Mouse (Mus musculus) hindbrain, embryonic 16.5 days (tissue): ENCODE data around the gene Lca5l. TPM values are rescaled to one million over a fixed set of nuclear protein-coding genes. Genes with fewer than 3 reads are reported as not detected.

Experiments used
- ATAC-seq: fragments of 200-750 bp; cut with Nextera tagmentation; 2 replicates; pipeline ENCODE4 v1.8.0; 2017; ENCODE audit warnings: moderate TSS enrichment, moderate library complexity
- H3K27ac ChIP-seq: fragments of 300-500 bp; sonication (generic); 2 replicates; pipeline ENCODE4 v1.5.1; 2014; ENCODE audit warnings: low read depth, mild to moderate bottlenecking, control low read depth, low read length, moderate library complexity
- H3K27me3 ChIP-seq: fragments of 300-500 bp; sonication (generic); replicated peaks from 2 replicates; pipeline ENCODE4 v1.6.1; 2014; ENCODE audit warnings: low read length; ENCODE audit not compliant: control insufficient read depth, insufficient read depth
- H3K36me3 ChIP-seq: fragments of 300-500 bp; sonication (generic); 2 replicates; pipeline ENCODE4 v1.6.1; 2014; ENCODE audit warnings: mild to moderate bottlenecking, low read length, moderate library complexity, mixed read lengths; ENCODE audit not compliant: control insufficient read depth, insufficient read depth
- H3K4me1 ChIP-seq: fragments of 300-500 bp; sonication (generic); 2 replicates; pipeline ENCODE4 v1.6.1; 2014; ENCODE audit warnings: low read depth, low read length; ENCODE audit not compliant: control insufficient read depth, insufficient read depth
- H3K4me2 ChIP-seq: fragments of 300-500 bp; sonication (generic); 2 replicates; pipeline ENCODE4 v1.6.1; 2014; ENCODE audit warnings: mild to moderate bottlenecking, low read length, control low read depth, moderate library complexity
- H3K4me3 ChIP-seq: fragments of 300-500 bp; sonication (generic); 2 replicates; pipeline ENCODE4 v1.5.1; 2014; ENCODE audit warnings: mild to moderate bottlenecking, low read length, control low read depth, moderate library complexity
- H3K9ac ChIP-seq: fragments of 300-500 bp; sonication (generic); 2 replicates; pipeline ENCODE4 v1.6.1; 2014; ENCODE audit warnings: low read depth, mild to moderate bottlenecking, control low read depth, low read length, moderate library complexity
- H3K9me3 ChIP-seq: fragments of 300-500 bp; sonication (generic); 2 replicates; pipeline ENCODE4 v1.6.1; 2014; ENCODE audit warnings: mild to moderate bottlenecking, low read length, moderate library complexity; ENCODE audit not compliant: control insufficient read depth
- WGBS: fragments of 180-500 bp; shearing (Covaris S2); extraction: QIAGEN DNeasy Blood & Tissue Kit; methylation state at CpG from one replicate; pipeline ENCODE4 v1.1.7; 2014; 5-methylcytosine and 5-hydroxymethylcytosine counted together
- polyA plus RNA-seq: library from polyadenylated mRNA; unstranded; fragments of >200 nt; fragmentation: Nextera tagmentation; extraction: Ambion mirVana; gene quantifications from 2 replicates; pipeline ENCODE4 v1.2.1, GENCODE M21; 2015

Gene Lca5l
- polyA plus RNA-seq, 1 experiment from 2014 or later = 1.7 TPM

- Histone ChIP-seq H3K9ac (peak overlapping the region; percentile 71), H3K9me3 (no peaks in the 10 kb centered on the region), H3K27ac (peak overlapping the region; percentile 74), H3K36me3 (peaks cover 15% of the 10 kb centered on the region), H3K4me3 (peak overlapping the region; percentile 43), H3K4me1 (peaks cover 8% of the 10 kb centered on the region), H3K27me3 (no peaks in the 10 kb centered on the region), H3K4me2 (peak overlapping the region; percentile 72)
- 49% methylated on average over 12 of the region's 12 CpGs for whole genome bisulfite sequencing
- no peak for ATAC-seq
These were observed 33.5 kb downstream of the Lca5l start for GRCm38 (mm10) chr16:96158511-96159080.

- Histone ChIP-seq H3K9ac (no peak overlapping the region), H3K36me3 (peaks cover 22% of the 10 kb centered on the region), H3K27me3 (no peaks in the 10 kb centered on the region), H3K4me3 (no peak overlapping the region), H3K27ac (no peak overlapping the region), H3K9me3 (no peaks in the 10 kb centered on the region), H3K4me2 (no peak overlapping the region), H3K4me1 (peaks cover 8% of the 10 kb centered on the region)
- ATAC-seq = no peak
- whole genome bisulfite sequencing = 89% methylated on average over 11 of the region's 11 CpGs
These were observed 34.9 kb downstream of the Lca5l start for GRCm38 (mm10) chr16:96157171-96157570.

- Histone ChIP-seq H3K9me3 (no peaks in the 10 kb centered on the region), H3K36me3 (peaks cover 22% of the 10 kb centered on the region), H3K27me3 (no peaks in the 10 kb centered on the region), H3K4me3 (no peak overlapping the region), H3K4me2 (no peak overlapping the region), H3K4me1 (peaks cover 12% of the 10 kb centered on the region), H3K27ac (no peak overlapping the region), H3K9ac (no peak overlapping the region)
- WGBS = 82% methylated on average over 8 of the region's 8 CpGs
- ATAC-seq = no peak
These were observed 36.1 kb downstream of the Lca5l start for GRCm38 (mm10) chr16:96156019-96156418.

- WGBS = 90% methylated on average over 2 of the region's 2 CpGs
- no peak for ATAC-seq
These were observed 37.6 kb downstream of the Lca5l start for GRCm38 (mm10) chr16:96154476-96154875.

GRCm38 (mm10) chr16:96151551-96151950, 40.5 kb downstream of the Lca5l start:
- 0 out of 2 replicates have a peak, but pooled peaks have one; percentile 49 for ATAC-seq
- Histone ChIP-seq H3K9ac (no peak overlapping the region), H3K9me3 (no peaks in the 10 kb centered on the region), H3K4me2 (no peak overlapping the region), H3K4me3 (no peak overlapping the region), H3K36me3 (peaks cover 22% of the 10 kb centered on the region), H3K27ac (no peak overlapping the region), H3K27me3 (no peaks in the 10 kb centered on the region), H3K4me1 (peaks cover 7% of the 10 kb centered on the region)
- 26% methylated on average over 9 of the region's 9 CpGs for WGBS

More at GRCm38 (mm10) chr16:96154476-96154875, 37.6 kb downstream of the Lca5l start:
- Histone ChIP-seq H3K4me1 (peaks cover 8% of the 10 kb centered on the region), H3K4me3 (no peak overlapping the region), H3K36me3 (peaks cover 22% of the 10 kb centered on the region), H3K9ac (no peak overlapping the region), H3K9me3 (no peaks in the 10 kb centered on the region), H3K4me2 (no peak overlapping the region), H3K27me3 (no peaks in the 10 kb centered on the region), H3K27ac (no peak overlapping the region)

- H3K9ac ChIP-seq = no peak overlapping the region
These were observed 41.1 kb downstream of the Lca5l start for GRCm38 (mm10) chr16:96150995-96151394.

GRCm38 (mm10) chr16:96149311-96149710, 42.8 kb downstream of the Lca5l start:
- no peaks in the 10 kb centered on the region for H3K27me3 ChIP-seq
- 78% methylated on average over 9 of the region's 9 CpGs for WGBS

More at GRCm38 (mm10) chr16:96150995-96151394, 41.1 kb downstream of the Lca5l start:
- H3K4me3 ChIP-seq = no peak overlapping the region
- H3K9me3 ChIP-seq = no peaks in the 10 kb centered on the region
- H3K27ac ChIP-seq = no peak overlapping the region
- peaks cover 20% of the 10 kb centered on the region for H3K36me3 ChIP-seq
- no peak for ATAC-seq
- WGBS = 75% methylated on average over 4 of the region's 4 CpGs
- no peak overlapping the region for H3K4me2 ChIP-seq
- H3K4me1 ChIP-seq = peaks cover 13% of the 10 kb centered on the region
- H3K27me3 ChIP-seq = no peaks in the 10 kb centered on the region

GRCm38 (mm10) chr16:96148834-96149233, 43.2 kb downstream of the Lca5l start:
- H3K4me1 ChIP-seq = peaks cover 15% of the 10 kb centered on the region
- no peak overlapping the region for H3K9ac ChIP-seq
- H3K4me2 ChIP-seq = no peak overlapping the region
- ATAC-seq = no peak
- no peak overlapping the region for H3K27ac ChIP-seq
- no peaks in the 10 kb centered on the region for H3K9me3 ChIP-seq
- H3K4me3 ChIP-seq = no peak overlapping the region
- 82% methylated on average over 6 of the region's 6 CpGs for WGBS
- H3K36me3 ChIP-seq = peaks cover 8% of the 10 kb centered on the region
- no peaks in the 10 kb centered on the region for H3K27me3 ChIP-seq

More at GRCm38 (mm10) chr16:96149311-96149710, 42.8 kb downstream of the Lca5l start:
- H3K9ac ChIP-seq = no peak overlapping the region
- no peak for ATAC-seq
- H3K4me3 ChIP-seq = no peak overlapping the region
- H3K36me3 ChIP-seq = peaks cover 12% of the 10 kb centered on the region
- H3K4me1 ChIP-seq = peaks cover 15% of the 10 kb centered on the region
- no peak overlapping the region for H3K4me2 ChIP-seq
- H3K27ac ChIP-seq = no peak overlapping the region
- H3K9me3 ChIP-seq = no peaks in the 10 kb centered on the region

- H3K4me3 ChIP-seq = peak overlapping the region; percentile 96
- H3K9ac ChIP-seq = peak overlapping the region; percentile 91
- WGBS = 1% methylated on average over 5 of the region's 5 CpGs
- H3K27me3 ChIP-seq = no peaks in the 10 kb centered on the region
- peak overlapping the region; percentile 80 for H3K27ac ChIP-seq
- peak overlapping the region; percentile 76 for H3K4me2 ChIP-seq
- no peak for ATAC-seq
- H3K9me3 ChIP-seq = no peaks in the 10 kb centered on the region
- H3K36me3 ChIP-seq = no peaks in the 10 kb centered on the region
- peaks cover 11% of the 10 kb centered on the region for H3K4me1 ChIP-seq
These were observed 46.3 kb downstream of the Lca5l start for GRCm38 (mm10) chr16:96145814-96146213.
